Mouse (Mus musculus): ENCODE data around the gene Gm7534.

Gm7534 gene

GRCm38 (mm10) chr4:134202904-134203303 is at the start of gene Gm7534:
Gm7534 (minus strand) TSS chr4:134203004.
- no peak for DNase-seq (ENCODE audit: low spot score)

DNA sequence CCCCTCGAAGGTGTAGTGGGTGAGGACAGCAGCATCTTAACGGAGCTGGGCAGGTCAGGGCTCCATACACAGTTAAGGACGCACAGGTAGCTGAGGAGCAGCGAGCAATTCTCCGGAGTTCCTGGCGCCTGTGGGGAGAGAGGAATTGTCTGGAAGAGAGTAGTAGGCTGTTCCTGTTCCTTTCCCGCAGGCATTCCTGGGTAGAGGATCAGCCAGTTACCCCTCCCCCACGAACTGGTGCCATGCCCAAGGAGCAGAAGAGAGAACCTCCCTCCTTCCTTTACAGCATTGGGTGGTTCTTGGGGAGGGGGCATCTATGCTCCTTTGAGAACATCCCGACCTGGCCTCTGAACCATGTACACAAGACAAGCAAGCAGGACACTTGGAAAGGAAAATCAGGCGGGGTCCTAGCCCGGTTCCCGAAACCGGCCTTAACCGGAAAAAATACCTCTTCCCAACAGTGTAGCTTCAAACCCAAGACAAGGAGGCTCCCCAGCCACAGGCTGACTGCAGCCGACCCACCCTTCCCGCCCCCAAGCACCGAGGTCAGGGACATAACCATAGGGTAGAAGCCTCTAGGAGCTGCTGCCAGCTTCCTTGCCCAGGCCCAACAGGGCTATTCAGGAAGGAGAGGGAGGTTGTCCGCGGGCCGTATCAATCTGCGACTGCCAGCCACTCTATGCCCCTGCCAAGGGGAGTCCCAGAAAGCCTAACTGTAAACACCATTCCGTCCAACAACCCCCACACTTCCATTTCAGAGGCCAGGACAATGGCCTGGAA is 49.5 kb upstream of the Gm7534 start:
- DNase-seq (ENCODE audit: low spot score): no peak

- no peak for DNase-seq (ENCODE audit: low spot score)
These were observed 48.7 kb upstream of the Gm7534 start for GRCm38 (mm10) chr4:134251241-134252130.

DNA sequence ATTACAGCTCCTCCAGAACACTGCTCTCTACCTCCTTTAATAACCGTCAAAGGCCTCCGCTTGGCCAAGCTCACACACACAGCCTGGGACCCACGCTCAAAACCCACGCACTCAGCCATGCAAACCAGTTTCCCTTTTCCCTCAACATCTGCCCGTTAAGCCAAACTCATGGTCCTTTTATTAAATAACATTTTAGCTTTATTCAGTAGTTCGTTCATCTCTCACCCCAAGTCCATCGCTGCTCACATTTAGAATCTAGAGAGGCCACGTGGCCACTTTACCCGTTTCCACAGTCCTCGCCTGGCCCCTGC is 48.1 kb upstream of the Gm7534 start:
- DNase-seq (ENCODE audit: low spot score): no peak

- DNase-seq (ENCODE audit: low spot score): no peak
These were observed 47.5 kb upstream of the Gm7534 start for GRCm38 (mm10) chr4:134250116-134250929.

- no peak for DNase-seq (ENCODE audit: low spot score)
These were observed 46.8 kb upstream of the Gm7534 start for GRCm38 (mm10) chr4:134249651-134250050.

DNA sequence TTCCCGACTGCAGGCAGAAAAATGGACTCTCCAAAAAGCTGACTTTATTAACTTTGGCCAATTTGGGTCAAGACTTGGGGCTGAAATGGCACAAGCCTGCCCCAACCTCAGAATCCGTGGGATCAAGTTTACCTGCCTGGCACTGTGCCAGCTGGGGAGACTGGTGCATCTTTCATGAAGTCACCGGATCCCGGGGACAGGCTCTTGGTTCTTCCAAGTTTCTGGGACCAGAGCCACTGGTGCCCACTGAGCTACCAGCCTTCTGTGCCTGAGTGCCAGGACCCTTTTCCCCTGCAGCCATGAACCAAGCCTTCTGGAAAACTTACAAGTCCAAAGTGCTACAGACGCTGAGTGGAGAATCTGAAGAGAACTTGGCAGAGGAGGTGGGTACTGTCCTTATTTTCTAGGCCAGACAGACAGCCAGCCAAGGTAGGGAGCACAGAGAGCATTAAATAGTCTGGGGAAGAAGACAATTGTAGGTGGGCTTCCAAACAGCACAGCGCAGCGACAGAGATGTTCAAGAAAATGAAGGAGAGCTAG is 44.0 kb upstream of the Gm7534 start, which contains the start of gene Gm30191:
Gene Gm30191 (plus strand): TSS at position 217 of the 540 bp plus-strand sequence.
- DNase-seq (ENCODE audit: low spot score): no peak

GRCm38 (mm10) chr4:134246256-134246655 is 43.5 kb upstream of the Gm7534 start:
- DNase-seq (ENCODE audit: low spot score): no peak

DNA sequence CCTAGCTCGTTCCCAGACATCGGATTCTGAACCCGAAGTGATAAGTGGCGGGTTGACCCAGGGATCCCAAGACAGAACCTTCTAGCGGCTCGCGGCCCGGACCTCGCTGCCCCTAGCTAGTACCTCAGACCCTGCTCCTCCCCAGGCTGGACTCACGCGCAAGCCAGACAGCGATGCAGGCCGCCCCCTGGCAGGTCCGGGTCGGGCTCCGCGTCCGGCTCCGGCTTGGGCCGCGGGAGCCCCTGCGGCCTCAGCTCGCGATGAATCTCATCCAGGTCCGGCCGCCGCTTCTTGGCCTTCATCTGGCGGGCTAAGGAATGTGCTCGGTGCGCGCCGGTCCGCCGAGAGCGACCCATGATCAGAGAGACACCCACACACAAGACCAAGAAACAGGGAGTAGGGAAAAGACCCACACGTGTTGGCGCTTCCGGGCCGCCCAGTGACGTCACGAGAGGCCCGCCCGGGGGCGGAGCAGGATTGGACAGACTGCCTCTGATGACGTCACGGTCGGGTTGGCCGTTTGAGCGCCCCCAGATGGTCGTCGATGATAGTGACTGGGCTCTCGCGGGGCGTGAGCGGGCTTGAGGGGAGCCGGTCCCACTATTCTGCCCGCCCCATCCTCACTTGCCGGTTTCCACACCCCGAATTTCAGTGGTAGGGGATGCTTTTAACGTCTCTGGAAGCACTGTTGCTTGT is 42.5 kb upstream of the Gm7534 start, which contains the start of gene Zfp593:
Gene Zfp593 (minus strand): TSS at position 445 of the 696 bp plus-strand sequence.
- DNase-seq (ENCODE audit: low spot score): peak; percentile 95

- DNase-seq (ENCODE audit: low spot score): no peak
These were observed 40.9 kb upstream of the Gm7534 start, which contains the start of gene E130218I03Rik for GRCm38 (mm10) chr4:134243516-134244250. E130218I03Rik (plus strand) TSS chr4:134243662.

- DNase-seq (ENCODE audit: low spot score): no peak
These were observed 35.9 kb upstream of the Gm7534 start for GRCm38 (mm10) chr4:134238686-134239085.

GRCm38 (mm10) chr4:134238279-134238651 is 35.5 kb upstream of the Gm7534 start, which contains the start of gene Cnksr1:
Cnksr1 (minus strand) TSS chr4:134238399.
- peak; percentile 95 for DNase-seq (ENCODE audit: low spot score)

- DNase-seq (ENCODE audit: low spot score): no peak
These were observed 34.9 kb upstream of the Gm7534 start for GRCm38 (mm10) chr4:134237582-134238278.

DNA sequence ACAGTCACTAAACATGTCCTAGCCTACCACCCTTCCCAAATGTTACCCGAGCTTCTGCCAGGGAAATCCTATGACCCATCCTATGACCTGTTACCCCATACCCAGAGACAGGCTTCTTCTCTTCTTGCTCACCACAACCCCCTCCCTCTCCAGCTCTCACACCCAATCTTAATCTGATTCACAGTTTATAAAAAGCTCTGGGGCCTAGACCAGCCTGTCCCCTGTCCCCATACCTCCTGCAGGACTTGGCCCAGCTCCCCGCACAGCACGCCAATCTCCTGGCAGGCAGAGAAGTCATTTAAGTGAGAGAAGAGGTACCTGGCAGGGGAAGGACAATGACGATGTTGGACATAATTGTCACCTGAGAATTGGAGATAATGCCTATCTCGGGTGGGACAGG is 32.1 kb upstream of the Gm7534 start:
- no peak for DNase-seq (ENCODE audit: low spot score)

DNA sequence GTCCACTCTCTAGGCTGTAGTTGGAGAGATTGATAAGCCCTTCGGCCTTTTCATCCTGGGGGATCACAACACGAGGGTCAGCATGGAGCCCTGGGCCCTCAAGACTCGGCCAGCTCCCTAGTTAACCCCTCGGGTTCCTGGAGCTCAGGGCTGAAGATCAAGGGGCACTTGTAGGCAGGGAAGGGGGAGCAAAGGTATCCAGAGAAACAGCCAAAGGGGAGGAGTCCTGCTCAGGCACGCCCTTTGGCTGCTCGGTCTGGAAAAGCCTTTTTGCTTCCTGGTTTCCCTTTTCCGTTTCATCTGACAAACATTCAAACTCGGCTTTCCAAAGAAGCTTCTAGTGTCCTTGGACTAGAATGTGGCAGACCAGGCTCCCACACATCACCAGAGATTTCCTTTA is 27.6 kb upstream of the Gm7534 start:
- no peak for DNase-seq (ENCODE audit: low spot score)

- DNase-seq (ENCODE audit: low spot score): no peak
These were observed 24.4 kb upstream of the Gm7534 start, which contains the start of gene Catsper4 for GRCm38 (mm10) chr4:134227194-134227593. Catsper4 (minus strand) TSS chr4:134227383.

- DNase-seq (ENCODE audit: low spot score): no peak
These were observed 20.2 kb upstream of the Gm7534 start for GRCm38 (mm10) chr4:134222793-134223600.

- DNase-seq (ENCODE audit: low spot score): no peak
These were observed 3.8 kb upstream of the Gm7534 start for GRCm38 (mm10) chr4:134206488-134207053.
